In the genomic region with DNA sequence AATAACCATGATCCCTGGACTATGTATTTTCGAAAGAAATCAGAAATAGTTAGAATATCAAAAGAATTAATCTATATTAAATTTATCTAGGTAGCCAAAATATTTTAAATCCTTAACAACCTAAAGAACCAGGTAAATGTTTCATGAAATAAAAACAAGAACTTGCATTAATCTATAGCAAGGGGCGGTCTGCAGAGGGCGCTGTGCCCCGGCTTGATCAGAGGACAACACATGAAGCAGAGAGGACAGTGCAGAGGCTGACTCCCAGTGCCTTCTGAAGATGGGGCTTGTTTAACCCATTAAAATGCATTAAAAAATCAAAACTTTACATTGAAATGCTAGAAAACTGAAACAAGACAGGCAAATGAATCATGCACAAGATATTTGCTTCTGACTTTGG, we compare ENCODE assay signal across 8 mouse cellular contexts.
DNase-seq lines count a peak whose midpoint lies in the region; ATAC-seq and TF ChIP-seq lines count a peak whose summit lies in the region.
"Had no signal": no experiment of that assay in that cellular context is flagged by ENCODE, and none has a peak within 500 bp of the region (broad histone marks: within the 10 kb centered on the region; RNA-seq: fewer than 3 reads in every experiment).

No protein-coding gene starts in this region.

- H3K36me3 ChIP-seq in intestine, postnatal 0 days (ENCODE audit: control insufficient read depth, insufficient read depth): no peaks in the 10 kb centered on the region
- H3K36me3 ChIP-seq in intestine, embryonic 15.5 days: no peaks in the 10 kb centered on the region
- H3K36me3 ChIP-seq in E14TG2a.4 (ENCODE audit: insufficient read depth, low read length): no peaks in the 10 kb centered on the region
- no peaks in the 10 kb centered on the region for H3K36me3 ChIP-seq in limb, embryonic 10.5 days
- H3K36me3 ChIP-seq: midbrain, embryonic 13.5 days had no signal

- H3K9me3 ChIP-seq in intestine, postnatal 0 days (ENCODE audit: control insufficient read depth): no peaks in the 10 kb centered on the region
- H3K9me3 ChIP-seq in intestine, embryonic 15.5 days: no peaks in the 10 kb centered on the region
- no peaks in the 10 kb centered on the region for H3K9me3 ChIP-seq in E14TG2a.4 (ENCODE audit: low read length)
- no peaks in the 10 kb centered on the region for H3K9me3 ChIP-seq in limb, embryonic 10.5 days (replicated peaks)
- H3K9me3 ChIP-seq: midbrain, embryonic 13.5 days had no signal

- ATAC-seq in intestine, postnatal 0 days: no peak
- ATAC-seq in intestine, embryonic 15.5 days: no peak
- ATAC-seq: midbrain, embryonic 13.5 days had no signal

- TF ChIP-seq CTCF in intestine, postnatal 0 days (IDR thresholded peaks at IDR 0.05; ENCODE audit: low read depth): peak; percentile 59
- TF ChIP-seq CTCF in E14TG2a.4 (conservative IDR thresholded peaks at IDR 0.05; ENCODE audit: low read length): peak; percentile 77

- no peaks in the 10 kb centered on the region for H3K4me1 ChIP-seq in intestine, postnatal 0 days (replicated peaks; ENCODE audit: control insufficient read depth, insufficient read depth, low read length)
- H3K4me1 ChIP-seq in intestine, embryonic 15.5 days (replicated peaks): no peaks in the 10 kb centered on the region
- H3K4me1 ChIP-seq in E14TG2a.4 (replicated peaks; ENCODE audit: low read depth, low read length): no peaks in the 10 kb centered on the region
- no peaks in the 10 kb centered on the region for H3K4me1 ChIP-seq in limb, embryonic 10.5 days
- H3K4me1 ChIP-seq: midbrain, embryonic 13.5 days had no signal

- H3K4me2 ChIP-seq in intestine, postnatal 0 days (replicated peaks; ENCODE audit: low read depth): no peak overlapping the region
- H3K4me2 ChIP-seq in intestine, embryonic 15.5 days (replicated peaks): no peak overlapping the region
- H3K4me2 ChIP-seq: midbrain, embryonic 13.5 days had no signal

- no peak overlapping the region for H3K27ac ChIP-seq in intestine, postnatal 0 days (ENCODE audit: low read depth, low read length)
- no peak overlapping the region for H3K27ac ChIP-seq in intestine, embryonic 15.5 days
- no peak overlapping the region for H3K27ac ChIP-seq in limb, embryonic 10.5 days
- H3K27ac ChIP-seq: midbrain, embryonic 13.5 days had no signal

- no peak overlapping the region for H3K9ac ChIP-seq in intestine, postnatal 0 days (ENCODE audit: low read depth, low read length)
- H3K9ac ChIP-seq in intestine, embryonic 15.5 days: no peak overlapping the region
- H3K9ac ChIP-seq: midbrain, embryonic 13.5 days had no signal

- 38% methylated on average over 4 of the region's 4 CpGs for WGBS in intestine, postnatal 0 days
- 33% methylated on average over 4 of the region's 4 CpGs for WGBS in intestine, embryonic 15.5 days
- 26% methylated on average over 4 of the region's 4 CpGs for WGBS in limb, embryonic 10.5 days

- peak; percentile 17 for DNase-seq in R1 (ENCODE audit: low read depth, low spot score)
- DNase-seq in limb, embryonic 10.5 days (ENCODE audit: low spot score): peak; percentile 40
- DNase-seq in spleen, adult 12 weeks (ENCODE audit: low spot score): no peak
- no peak for DNase-seq in urinary bladder, postnatal 4 days (ENCODE audit: low spot score in 2 of 2)

- H3K4me3 ChIP-seq in intestine, postnatal 0 days (ENCODE audit: low read depth, low read length): no peak overlapping the region
- no peak overlapping the region for H3K4me3 ChIP-seq in intestine, embryonic 15.5 days (replicated peaks)
- no peak overlapping the region for H3K4me3 ChIP-seq in E14TG2a.4 (replicated peaks; ENCODE audit: low read length)
- H3K4me3 ChIP-seq in limb, embryonic 10.5 days: no peak overlapping the region
- H3K4me3 ChIP-seq: midbrain, embryonic 13.5 days had no signal

- no peaks in the 10 kb centered on the region for H3K27me3 ChIP-seq in intestine, postnatal 0 days (replicated peaks; ENCODE audit: control insufficient read depth, insufficient read depth, low read length)
- H3K27me3 ChIP-seq in intestine, embryonic 15.5 days (replicated peaks): no peaks in the 10 kb centered on the region
- no peaks in the 10 kb centered on the region for H3K27me3 ChIP-seq in E14TG2a.4 (ENCODE audit: insufficient read depth, low read length)
- no peaks in the 10 kb centered on the region for H3K27me3 ChIP-seq in limb, embryonic 10.5 days (ENCODE audit: low read depth, poor library complexity, severe bottlenecking)
- H3K27me3 ChIP-seq: midbrain, embryonic 13.5 days had no signal

Comparison
In these comparisons a context has a peak if more than half of its experiments do, and no peak if none do; other contexts are left out.
1. DNase-seq: peak in R1 (single experiment) and limb, embryonic 10.5 days (single experiment); none in spleen, adult 12 weeks (single experiment) and urinary bladder, postnatal 4 days (0 of 2).